Mouse (Mus musculus) midbrain, embryonic 14.5 days (tissue): ENCODE data around the gene Lmx1b. TPM values are rescaled to one million over a fixed set of nuclear protein-coding genes. Genes with fewer than 3 reads are reported as not detected.

ENCODE experiments used
- ATAC-seq: fragments of 200-750 bp; cut with Nextera tagmentation; 2 replicates; pipeline ENCODE4 v1.8.0; 2017; ENCODE audit warnings: moderate number of reproducible peaks, moderate library complexity; ENCODE audit not compliant: low FRiP score, low TSS enrichment
- DNase-seq: peaks from one replicate; pipeline ENCODE4 v3.0.0-alpha.2; 2015
- H3K27ac ChIP-seq: fragments of 300-500 bp; sonication (generic); replicated peaks from 2 replicates; pipeline ENCODE4 v1.5.1; 2014; ENCODE audit warnings: mild to moderate bottlenecking, low read depth, low read length, moderate library complexity
- H3K27me3 ChIP-seq: fragments of 300-500 bp; sonication (generic); 2 replicates; pipeline ENCODE4 v1.6.1; 2014; ENCODE audit warnings: low read length, control low read depth, mixed read lengths; ENCODE audit not compliant: control insufficient read depth, insufficient read depth
- H3K36me3 ChIP-seq: fragments of 300-500 bp; sonication (generic); 2 replicates; pipeline ENCODE4 v1.6.1; 2014; ENCODE audit warnings: low read length, control low read depth; ENCODE audit not compliant: control insufficient read depth, insufficient read depth
- H3K4me1 ChIP-seq: fragments of 300-500 bp; sonication (generic); 2 replicates; pipeline ENCODE4 v1.6.1; 2014; ENCODE audit warnings: mild to moderate bottlenecking, antibody characterized with exemption, low read length, control low read depth; ENCODE audit not compliant: control insufficient read depth, insufficient read depth
- H3K4me2 ChIP-seq: fragments of 300-500 bp; sonication (generic); 2 replicates; pipeline ENCODE4 v1.6.1; 2014; ENCODE audit warnings: mild to moderate bottlenecking, low read length, moderate library complexity
- H3K4me3 ChIP-seq: fragments of 300-500 bp; sonication (generic); replicated peaks from 2 replicates; pipeline ENCODE4 v1.5.1; 2014; ENCODE audit warnings: low read depth, low read length
- H3K9ac ChIP-seq: fragments of 300-500 bp; sonication (generic); replicated peaks from 2 replicates; pipeline ENCODE4 v1.6.1; 2014; ENCODE audit warnings: mild to moderate bottlenecking, low read length, moderate library complexity
- H3K9me3 ChIP-seq: fragments of 300-500 bp; sonication (generic); 2 replicates; pipeline ENCODE4 v1.6.1; 2016; ENCODE audit warnings: low read length, control low read depth, mixed read lengths; ENCODE audit not compliant: control insufficient read depth
- WGBS: fragments of 180-500 bp; shearing (Covaris S2); extraction: QIAGEN DNeasy Blood & Tissue Kit; methylation state at CpG from one replicate; pipeline ENCODE4 v1.1.7; 2014; 5-methylcytosine and 5-hydroxymethylcytosine counted together
- polyA plus RNA-seq: library from polyadenylated mRNA; unstranded; fragments of >200 nt; fragmentation: Nextera tagmentation; extraction: Ambion mirVana; gene quantifications from 2 replicates; pipeline ENCODE4 v1.2.1, GENCODE M21; 2014

The Lmx1b gene
- polyA plus RNA-seq, 1 experiment from 2014 or later = 1.7 TPM

DNA sequence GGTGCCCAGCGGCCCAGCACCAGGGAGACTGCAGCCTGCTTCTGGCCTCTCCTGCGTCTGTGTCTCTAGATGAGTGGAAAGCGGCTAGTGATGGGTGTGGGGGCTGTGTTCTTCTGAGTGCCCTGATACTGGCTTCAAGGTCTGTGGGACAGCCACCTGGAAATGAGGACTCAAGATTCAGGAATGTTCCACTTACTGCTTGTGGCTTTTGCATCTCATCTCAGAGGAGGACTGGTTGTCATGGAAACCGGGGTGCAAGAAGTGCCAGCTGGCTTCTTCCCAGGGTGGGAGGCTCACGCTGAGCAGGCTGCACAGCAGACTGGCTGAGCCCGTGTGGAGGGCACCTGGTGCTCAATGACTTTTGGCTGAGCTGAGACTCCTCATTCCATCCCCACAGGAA is 93.4 kb downstream of the Lmx1b start:
- WGBS = 15% methylated on average over 6 of the region's 6 CpGs
- peak; percentile 96 for DNase-seq
- Histone ChIP-seq H3K27ac (peak overlapping the region; percentile 75), H3K27me3 (peaks cover 4% of the 10 kb centered on the region; the same call in 1 of the 2 replicates), H3K9ac (no peak overlapping the region), H3K9me3 (no peaks in the 10 kb centered on the region), H3K4me3 (no peak overlapping the region), H3K36me3 (no peaks in the 10 kb centered on the region), H3K4me2 (peak overlapping the region; percentile 29), H3K4me1 (peaks cover 29% of the 10 kb centered on the region)
- peak; percentile 57 for ATAC-seq

- no peaks in the 10 kb centered on the region for H3K9me3 ChIP-seq
- ATAC-seq (no peak), DNase-seq (no peak)
- peaks cover 4% of the 10 kb centered on the region; the same call in 1 of the 2 replicates for H3K27me3 ChIP-seq
- peaks cover 29% of the 10 kb centered on the region for H3K4me1 ChIP-seq
- no peak overlapping the region for H3K9ac ChIP-seq
- H3K27ac ChIP-seq = peak overlapping the region; percentile 75
- WGBS = 86% methylated on average over 5 of the region's 5 CpGs
- H3K36me3 ChIP-seq = no peaks in the 10 kb centered on the region
- no peak overlapping the region for H3K4me3 ChIP-seq
- no peak overlapping the region for H3K4me2 ChIP-seq
Measured at GRCm38 (mm10) chr2:33546051-33546450, 94.3 kb downstream of the Lmx1b start.

DNA sequence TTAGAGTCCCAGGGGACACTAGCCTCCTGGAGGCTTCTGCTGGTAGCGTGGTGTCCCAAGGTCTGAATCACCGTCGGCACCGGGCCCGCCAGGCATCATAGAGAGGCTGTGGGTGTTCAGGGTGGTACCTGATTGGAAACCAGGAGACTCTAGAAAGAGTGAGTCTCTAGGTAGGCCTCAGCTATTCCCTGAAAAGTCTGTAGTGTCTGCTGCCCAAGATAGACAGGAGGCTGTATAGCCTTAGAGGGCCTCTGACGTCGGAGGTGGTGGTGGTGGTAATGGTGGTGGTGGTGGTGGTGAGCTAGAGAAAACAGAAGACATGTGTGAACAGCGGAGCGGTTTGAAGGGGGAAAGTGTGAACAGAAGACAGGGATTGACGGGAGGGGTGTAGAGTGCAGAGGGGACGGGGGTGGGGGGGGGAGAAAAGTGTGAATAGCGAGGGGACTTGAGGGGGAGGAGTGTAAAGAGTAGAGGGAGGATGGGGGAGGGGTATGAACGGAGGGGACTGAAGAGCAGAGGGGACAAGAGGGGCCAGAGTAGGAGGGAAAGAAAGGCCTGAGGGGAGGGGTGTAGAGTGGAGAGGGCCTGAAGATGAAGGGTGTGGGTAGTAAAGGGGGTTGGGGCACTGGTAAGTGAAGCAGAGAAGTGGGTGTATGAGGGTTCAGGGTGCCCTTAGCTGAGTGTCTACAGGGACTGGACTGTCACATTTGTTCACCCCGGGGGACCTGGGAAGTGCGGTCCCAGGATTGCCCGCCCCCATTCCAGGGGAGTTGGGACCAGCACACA is 95.3 kb downstream of the Lmx1b start:
- H3K4me2 ChIP-seq = peak overlapping the region; percentile 70
- peaks cover 4% of the 10 kb centered on the region; the same call in 1 of the 2 replicates for H3K27me3 ChIP-seq
- H3K9me3 ChIP-seq = no peaks in the 10 kb centered on the region
- WGBS = 23% methylated on average over 16 of the region's 16 CpGs
- H3K27ac ChIP-seq = peak overlapping the region; percentile 92
- peak overlapping the region; percentile 48 for H3K4me3 ChIP-seq
- H3K9ac ChIP-seq = peak overlapping the region; percentile 67
- peak; percentile 43 for DNase-seq
- H3K36me3 ChIP-seq = no peaks in the 10 kb centered on the region
- peaks cover 29% of the 10 kb centered on the region for H3K4me1 ChIP-seq
- no peak for ATAC-seq

DNA sequence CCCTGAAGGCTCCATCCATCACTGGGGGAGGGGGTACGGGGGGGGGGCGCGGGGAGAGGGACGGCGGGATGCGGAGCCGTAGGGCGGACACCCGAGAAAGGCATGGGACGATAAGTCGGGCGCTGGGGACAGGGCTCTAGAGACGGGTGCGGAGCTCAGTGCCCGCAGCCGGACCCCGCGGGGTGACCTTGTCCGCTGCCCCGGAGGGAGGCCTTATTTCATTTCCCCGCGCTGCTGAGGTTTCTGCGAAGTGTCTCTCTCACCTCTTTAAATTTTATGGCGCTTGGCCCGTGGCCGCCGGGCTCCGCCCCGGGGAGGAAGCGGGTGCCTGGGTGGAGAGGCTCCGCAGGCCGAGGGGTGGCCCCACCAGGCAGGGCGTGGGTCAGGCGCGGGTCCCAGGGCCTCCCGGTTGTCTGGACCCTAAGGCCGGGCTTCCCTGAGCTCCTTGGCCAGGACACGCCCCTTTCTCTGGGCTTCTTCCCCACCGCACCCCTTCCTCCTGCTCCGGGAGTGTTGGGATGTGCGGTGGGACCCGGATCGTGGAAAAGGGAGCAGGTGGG is 96.0 kb downstream of the Lmx1b start:
- DNase-seq = no peak
- Histone ChIP-seq H3K27ac (peak overlapping the region; percentile 92), H3K4me2 (peak overlapping the region; percentile 70), H3K27me3 (peaks cover 4% of the 10 kb centered on the region; the same call in 1 of the 2 replicates), H3K9me3 (no peaks in the 10 kb centered on the region), H3K9ac (peak overlapping the region; percentile 67), H3K4me1 (peaks cover 29% of the 10 kb centered on the region), H3K36me3 (no peaks in the 10 kb centered on the region), H3K4me3 (peak overlapping the region; percentile 48)
- ATAC-seq = no peak
- WGBS = 2% methylated on average over 36 of the region's 43 CpGs

DNA sequence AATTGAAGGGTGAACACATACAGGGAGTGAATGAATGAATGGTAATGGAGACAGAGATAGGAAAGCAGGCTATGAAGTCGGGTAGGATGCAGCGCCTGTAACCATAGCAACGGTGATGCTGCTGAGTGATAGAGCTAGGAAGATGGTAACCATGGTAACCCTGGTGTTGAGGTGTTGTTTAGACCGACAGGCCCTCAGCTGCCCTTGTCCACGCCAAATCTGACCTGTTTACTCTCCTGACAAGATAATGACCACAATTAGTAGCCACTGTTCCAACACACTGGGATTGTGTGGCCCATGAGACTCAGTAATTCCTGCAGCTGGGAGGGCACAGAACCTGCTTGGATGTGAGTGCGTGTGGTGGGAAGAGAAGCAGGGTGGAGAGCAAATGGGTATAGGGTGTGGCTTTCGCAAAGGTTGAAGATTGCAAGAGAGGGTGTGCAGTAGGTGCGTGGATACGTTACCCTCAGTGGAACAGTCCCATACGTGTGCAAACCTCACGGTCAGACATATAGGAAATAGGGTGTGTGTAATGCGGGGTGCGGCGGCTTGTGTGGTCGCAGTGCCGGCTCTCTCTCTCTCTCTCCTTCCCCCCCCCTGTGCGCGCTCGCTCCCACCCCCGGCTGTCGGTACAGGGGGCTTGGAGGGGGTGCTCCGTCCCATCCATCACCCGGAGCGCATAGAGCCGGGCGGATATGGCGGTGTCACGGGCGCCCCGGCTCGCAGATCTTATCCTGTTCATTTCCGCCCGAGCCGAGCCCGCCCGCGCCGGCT is 96.7 kb downstream of the Lmx1b start:
- no peaks in the 10 kb centered on the region for H3K9me3 ChIP-seq
- H3K36me3 ChIP-seq = no peaks in the 10 kb centered on the region
- ATAC-seq (peak; percentile 81), DNase-seq (peak; percentile 95)
- WGBS = under 1% methylated on average over 35 of the region's 38 CpGs
- H3K4me2 ChIP-seq = peak overlapping the region; percentile 70
- peak overlapping the region; percentile 67 for H3K9ac ChIP-seq
- H3K27ac ChIP-seq = peak overlapping the region; percentile 92
- H3K4me1 ChIP-seq = peaks cover 29% of the 10 kb centered on the region
- peaks cover 4% of the 10 kb centered on the region; the same call in 1 of the 2 replicates for H3K27me3 ChIP-seq
- H3K4me3 ChIP-seq = peak overlapping the region; percentile 48

DNA sequence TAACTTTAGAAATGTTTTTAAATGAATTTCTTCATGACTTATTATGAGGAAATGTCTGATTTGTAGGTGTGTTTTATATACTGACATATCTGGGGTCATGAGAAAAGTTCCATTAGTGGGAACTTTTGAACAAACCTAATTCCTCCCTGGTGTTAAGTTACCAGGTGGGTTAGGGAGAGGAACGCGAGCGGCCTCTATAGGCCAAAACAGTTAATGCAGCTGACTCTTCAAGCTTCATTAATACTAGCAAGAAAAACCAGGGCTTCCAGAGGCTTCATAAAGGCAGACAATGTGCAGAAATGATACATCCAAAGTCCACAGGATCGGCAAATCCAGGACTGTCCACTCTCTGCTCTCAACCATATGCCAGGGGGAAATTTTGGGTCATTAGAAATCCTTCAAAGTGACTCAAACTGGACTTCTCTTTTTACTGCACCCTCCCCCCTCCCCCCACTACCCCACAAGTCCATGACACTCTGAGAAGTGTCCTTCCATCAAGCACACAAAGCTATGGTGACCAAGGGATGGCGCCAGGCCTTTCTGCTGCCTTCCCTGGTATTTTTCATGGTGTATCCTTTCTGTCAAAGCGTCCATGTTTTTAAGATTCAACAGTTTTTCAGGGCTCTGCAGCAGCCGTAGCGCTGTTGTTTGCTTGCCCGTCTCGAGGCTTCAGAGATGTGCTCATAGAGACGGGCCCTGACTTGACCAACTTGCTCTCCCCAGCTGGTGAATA is 97.4 kb downstream of the Lmx1b start:
- WGBS = 1% methylated on average over 11 of the region's 11 CpGs
- Histone ChIP-seq H3K27ac (peak overlapping the region; percentile 92), H3K4me1 (peaks cover 29% of the 10 kb centered on the region), H3K27me3 (peaks cover 4% of the 10 kb centered on the region; the same call in 1 of the 2 replicates), H3K4me3 (peak overlapping the region; percentile 48), H3K36me3 (no peaks in the 10 kb centered on the region), H3K9ac (0 out of 2 replicates have a peak overlapping the region, but pooled peaks have one; percentile 1), H3K4me2 (peak overlapping the region; percentile 70), H3K9me3 (no peaks in the 10 kb centered on the region)
- ATAC-seq (peak; percentile 3; the same call in 1 of the 2 replicates), DNase-seq (peak; percentile 90)

- no peaks in the 10 kb centered on the region for H3K4me1 ChIP-seq
- ATAC-seq (no peak), DNase-seq (no peak)
- no peak overlapping the region for H3K4me3 ChIP-seq
- no peak overlapping the region for H3K9ac ChIP-seq
- no peak overlapping the region for H3K4me2 ChIP-seq
- WGBS = 77% methylated on average over 5 of the region's 5 CpGs
- no peak overlapping the region for H3K27ac ChIP-seq
- H3K27me3 ChIP-seq = no peaks in the 10 kb centered on the region
- no peaks in the 10 kb centered on the region for H3K36me3 ChIP-seq
- peaks cover 10% of the 10 kb centered on the region for H3K9me3 ChIP-seq
Measured at GRCm38 (mm10) chr2:33525274-33526055, 114.8 kb downstream of the Lmx1b start.
